Mouse (Mus musculus): Measurements from ENCODE around the gene Ccni. TPM values are rescaled to one million over a fixed set of nuclear protein-coding genes. Genes with fewer than 3 reads are reported as not detected.
A peak's percentile ranks its signal among the peaks of the same experiment; 100 is the strongest.

The Ccni gene
- polyA plus RNA-seq, 1 experiment, result not detected

- 19% methylated on average over 5 of the region's 5 CpGs for WGBS
These were observed 69.2 kb downstream of the Ccni start for GRCm38 (mm10) chr5:93136956-93137586.

DNA sequence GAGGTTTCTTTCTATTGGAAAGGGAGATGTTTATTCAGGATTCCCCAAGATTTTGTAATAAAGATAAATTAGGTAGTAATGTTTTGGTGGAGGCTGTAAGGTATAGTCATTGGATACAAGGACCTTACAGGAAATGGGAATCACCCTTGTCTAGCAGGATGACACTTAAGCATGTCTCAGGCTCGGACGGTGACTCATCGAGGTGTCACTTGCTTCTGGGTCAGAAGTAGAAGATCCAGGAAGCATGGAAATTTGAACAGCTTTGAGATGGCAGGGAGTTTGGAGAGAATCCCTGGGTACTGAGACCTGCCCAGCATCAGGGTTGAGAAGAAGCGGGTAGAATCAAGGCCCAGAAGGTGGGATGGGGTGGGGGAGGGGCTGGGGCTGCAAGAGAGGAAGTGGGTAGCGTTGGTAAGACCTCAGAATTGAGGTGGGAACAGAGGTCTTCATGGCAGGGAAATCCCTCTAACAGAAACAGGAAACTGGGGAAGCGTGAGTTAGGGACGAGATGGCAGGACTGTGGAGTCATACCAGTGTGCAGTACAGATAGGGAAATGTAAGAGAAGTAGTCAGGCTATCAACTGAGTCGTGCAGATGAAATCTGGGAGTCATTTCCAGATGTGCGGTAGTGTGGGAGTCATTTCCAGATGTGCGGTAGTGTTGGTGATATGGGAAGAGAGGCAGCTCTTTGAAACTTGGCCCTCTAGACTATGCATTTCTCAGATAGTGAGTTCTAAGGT lies 70.8 kb downstream of the Ccni start:
- peak overlapping the region; percentile 6; the same call in 1 of the 2 replicates for H3K27ac ChIP-seq (ENCODE audit: insufficient read depth, low read depth, low read length)
- 73% methylated on average over 10 of the region's 10 CpGs for WGBS
- H3K4me3 ChIP-seq (ENCODE audit: insufficient read depth, low read depth, low read length), result no peak overlapping the region
- H3K4me1 ChIP-seq (ENCODE audit: control insufficient read depth, insufficient read depth, low read length), result peaks cover 18% of the 10 kb centered on the region
- TF ChIP-seq POLR2A (IDR thresholded peaks at IDR 0.05; ENCODE audit: insufficient read depth, low read depth, low read length), result no peak
- TF ChIP-seq CTCF (IDR thresholded peaks at IDR 0.05; ENCODE audit: insufficient read depth, low read depth, low read length), result no peak

More at GRCm38 (mm10) chr5:93136956-93137586, 69.2 kb downstream of the Ccni start:
- Histone ChIP-seq H3K4me1 (ENCODE audit: control insufficient read depth, insufficient read depth, low read length) (peaks cover 15% of the 10 kb centered on the region), H3K27ac (ENCODE audit: insufficient read depth, low read depth, low read length) (peak overlapping the region; percentile 82), H3K4me3 (ENCODE audit: insufficient read depth, low read depth, low read length) (no peak overlapping the region)
- TF ChIP-seq POLR2A (IDR thresholded peaks at IDR 0.05; ENCODE audit: insufficient read depth, low read depth, low read length) (no peak), CTCF (IDR thresholded peaks at IDR 0.05; ENCODE audit: insufficient read depth, low read depth, low read length) (no peak)

DNA sequence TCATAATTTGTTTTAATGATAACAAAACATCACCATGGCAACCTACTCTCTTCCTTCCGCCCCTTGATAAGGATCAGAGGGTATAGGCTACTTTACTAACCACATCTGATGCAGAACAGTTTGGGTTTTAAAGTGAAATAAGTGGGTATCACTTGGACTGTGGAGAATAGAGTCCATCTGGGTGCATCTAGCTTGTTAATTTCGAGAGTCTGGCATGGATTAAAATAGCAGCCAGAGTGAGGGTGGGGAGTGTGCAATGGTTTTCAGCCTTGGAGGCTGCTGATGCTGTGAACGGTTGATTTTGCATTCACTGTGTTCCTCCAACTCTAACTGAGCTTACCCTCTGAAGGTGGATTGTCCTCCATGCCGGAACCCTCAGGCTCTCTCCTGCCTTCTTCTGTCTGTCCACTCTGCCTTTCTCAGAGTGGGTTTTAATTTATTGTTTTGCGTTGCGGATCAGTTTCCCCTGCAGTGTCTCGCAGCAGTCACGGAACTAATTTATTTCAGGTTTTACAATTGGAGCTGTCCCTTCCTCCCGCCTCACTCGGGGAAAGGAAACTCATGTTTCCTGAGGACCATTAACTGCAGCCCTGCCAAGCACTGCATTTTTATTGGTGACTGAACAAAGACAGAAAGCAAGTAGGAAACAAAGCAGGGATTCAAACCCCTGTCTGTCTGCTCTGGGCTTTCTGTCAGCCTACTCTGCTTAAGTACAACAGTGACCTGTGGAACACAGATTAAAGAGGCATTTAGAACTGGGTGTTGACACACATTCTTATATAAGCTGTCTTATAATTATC lies 72.7 kb downstream of the Ccni start:
- Histone ChIP-seq H3K4me1 (ENCODE audit: control insufficient read depth, insufficient read depth, low read length) (peaks cover 27% of the 10 kb centered on the region), H3K4me3 (ENCODE audit: insufficient read depth, low read depth, low read length) (peak overlapping the region; percentile 6; the same call in 1 of the 2 replicates), H3K27ac (ENCODE audit: insufficient read depth, low read depth, low read length) (peak overlapping the region; percentile 63)
- no peak for TF ChIP-seq CTCF (IDR thresholded peaks at IDR 0.05; ENCODE audit: insufficient read depth, low read depth, low read length)
- no peak for TF ChIP-seq POLR2A (IDR thresholded peaks at IDR 0.05; ENCODE audit: insufficient read depth, low read depth, low read length)
- WGBS, result 11% methylated on average over 10 of the region's 10 CpGs

Other genes starting within 250 kb of the Ccni start
- not detected in 2 replicates for gene Sowahb, start 161.5 kb downstream of the Ccni start, polyA plus RNA-seq (2012; ENCODE audit: insufficient read depth, insufficient read length, low replicate concordance, missing spikeins)
- 171 TPM in 1 of 2 replicates, not detected in the other for gene Sept11, start 113.1 kb downstream of the Ccni start, polyA plus RNA-seq (2012; ENCODE audit: insufficient read depth, insufficient read length, low replicate concordance, missing spikeins)
- gene 2010109A12Rik, start within 50 bp of the Ccni start, polyA plus RNA-seq (2012; ENCODE audit: insufficient read depth, insufficient read length, low replicate concordance, missing spikeins), result not detected in 2 replicates
- not detected in 2 replicates for gene Ccng2, start 60.8 kb upstream of the Ccni start, polyA plus RNA-seq (2012; ENCODE audit: insufficient read depth, insufficient read length, low replicate concordance, missing spikeins)

Data from olfactory bulb, adult 2 months (tissue).